Mouse (Mus musculus) neutrophil, adult 5-6 weeks (primary cell): ENCODE results near the gene Mgll. TPM values are rescaled to one million over a fixed set of nuclear protein-coding genes. Genes with fewer than 3 reads are reported as not detected.

Source experiments
- ATAC-seq: fragments of 151-379, 151-347 bp; 2 replicates; pipeline ENCODE4 v1.8.0; 2017; ENCODE audit warnings: mild to moderate bottlenecking, moderate TSS enrichment; ENCODE audit not compliant: insufficient number of reproducible peaks, poor library complexity, low FRiP score, severe bottlenecking; ENCODE audit errors: extremely low read depth
- total RNA-seq: library from RNA; stranded (forward); fragments of 200-1000 nt; gene quantifications from 2 replicates; pipeline ENCODE4 v1.2.3, GENCODE M21; 2017

Mgll gene
- total RNA-seq, 1 experiment from 2014 or later = 5.6 TPM

DNA sequence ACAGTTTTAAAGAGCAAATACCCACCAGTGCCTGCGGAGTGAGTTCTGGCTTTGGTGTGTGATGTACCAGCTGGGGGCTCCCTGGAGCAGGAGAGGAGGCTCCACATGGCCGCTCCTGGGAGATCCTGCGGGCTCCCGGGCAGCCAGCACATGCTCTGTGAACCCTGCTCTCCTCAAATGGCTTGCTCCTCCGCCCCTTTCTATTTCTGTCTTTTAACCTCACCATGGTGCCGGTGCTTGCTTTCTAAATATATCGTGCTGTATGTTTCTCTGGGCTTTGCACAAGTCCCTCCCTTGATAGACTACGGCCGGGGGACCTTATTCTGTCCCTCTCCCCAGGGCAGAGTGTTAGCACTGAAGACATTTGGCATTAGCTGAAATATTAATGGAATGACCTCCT lies 133.0 kb downstream of the Mgll start:
- no peak for ATAC-seq

DNA sequence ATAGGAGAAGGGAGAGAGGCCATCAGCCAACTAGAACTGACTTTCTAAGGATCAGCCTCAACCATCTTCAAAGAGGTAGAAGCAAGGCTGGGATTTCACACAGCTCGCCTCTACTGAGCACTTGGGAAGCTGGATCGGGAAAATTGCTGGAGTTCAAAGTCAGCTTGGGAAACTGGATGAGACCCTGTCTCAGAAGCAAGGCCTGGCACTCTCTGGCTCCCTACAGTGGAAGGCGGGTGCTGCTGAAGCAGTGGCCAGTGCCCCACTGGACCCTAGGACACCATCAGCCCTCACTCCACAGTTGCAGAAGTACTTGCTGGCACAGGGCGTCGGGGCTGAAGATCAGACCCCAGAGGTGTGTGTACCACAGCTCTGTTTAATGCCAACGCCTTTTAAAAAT lies 133.6 kb downstream of the Mgll start:
- ATAC-seq = no peak

DNA sequence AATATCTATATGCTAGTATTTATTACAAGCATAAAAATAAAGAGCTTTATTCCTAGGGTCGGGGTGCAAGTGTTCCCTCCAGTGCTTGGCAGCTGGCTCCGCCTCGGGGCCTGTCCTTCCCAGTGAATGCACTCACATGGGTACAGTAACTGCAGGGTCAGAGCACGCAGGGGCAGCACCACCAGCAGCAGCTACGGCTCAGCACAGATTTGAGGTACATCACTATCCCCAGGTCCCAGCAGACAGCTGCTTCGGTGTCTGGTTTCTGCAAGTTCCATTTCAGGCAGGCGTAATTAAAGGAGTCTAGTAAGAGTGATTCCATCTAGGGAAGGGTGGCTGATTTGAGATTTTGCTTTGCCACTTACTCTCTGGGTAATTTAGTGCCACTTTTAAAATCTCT lies 134.1 kb downstream of the Mgll start:
- no peak for ATAC-seq

DNA sequence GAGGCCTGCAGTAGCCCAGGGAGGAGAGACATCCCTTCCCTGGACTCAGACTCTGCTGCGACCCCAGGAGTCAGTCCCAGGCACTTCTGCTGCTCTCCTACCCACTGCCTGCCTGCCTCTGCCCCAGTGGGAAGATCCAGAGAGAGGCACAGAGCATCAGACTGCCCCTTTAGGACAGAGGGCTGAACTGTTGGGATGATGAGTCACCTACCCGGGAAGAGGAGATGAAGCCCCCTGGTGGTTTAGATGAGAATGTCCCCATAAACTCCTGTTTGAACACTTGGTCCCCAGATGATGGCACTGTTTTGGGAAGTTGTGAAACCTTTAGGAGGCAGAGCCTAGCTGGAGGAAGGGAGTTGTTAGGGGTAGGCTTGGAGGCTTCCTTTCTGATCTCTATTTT lies 136.7 kb downstream of the Mgll start:
- ATAC-seq = peak; percentile 14; the same call in 1 of the 2 replicates

DNA sequence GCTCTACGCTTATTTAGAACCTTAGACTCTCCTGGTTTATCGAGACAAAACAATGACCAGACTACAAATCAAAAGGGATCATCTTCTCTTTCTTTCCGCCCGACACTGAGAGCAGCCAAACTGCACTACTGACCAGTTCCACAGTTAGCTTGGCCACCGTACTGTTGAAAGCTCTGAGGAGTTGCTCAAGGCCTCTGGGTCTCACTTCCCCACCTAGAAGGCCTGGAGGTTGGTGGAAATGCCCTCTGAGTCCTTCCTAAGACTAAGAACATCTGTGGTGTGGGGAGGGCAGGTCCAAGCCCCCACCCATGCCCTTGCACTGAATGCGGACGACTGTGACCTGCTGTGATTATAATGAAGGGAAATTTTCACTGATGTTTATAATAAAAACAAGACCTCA lies 141.5 kb downstream of the Mgll start:
- no peak for ATAC-seq

DNA sequence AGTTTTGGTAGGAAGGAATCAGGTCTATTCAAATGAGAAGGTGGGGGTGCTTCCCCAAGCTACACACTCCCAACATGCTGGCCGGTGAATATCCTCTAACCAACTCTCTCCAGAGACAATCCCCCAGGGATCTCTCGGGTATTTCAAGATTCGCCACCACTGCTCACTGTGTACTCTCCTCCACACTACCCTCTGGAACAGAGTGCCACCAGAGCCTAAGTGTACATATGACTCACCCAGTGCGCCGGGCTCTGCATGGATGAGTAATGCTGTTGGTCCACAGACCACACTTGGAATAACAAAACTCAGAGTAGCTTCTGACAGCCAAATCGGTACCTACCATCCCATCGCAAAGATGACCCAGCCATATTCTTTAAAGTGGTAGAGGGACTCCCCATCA lies 145.2 kb downstream of the Mgll start:
- no peak for ATAC-seq

DNA sequence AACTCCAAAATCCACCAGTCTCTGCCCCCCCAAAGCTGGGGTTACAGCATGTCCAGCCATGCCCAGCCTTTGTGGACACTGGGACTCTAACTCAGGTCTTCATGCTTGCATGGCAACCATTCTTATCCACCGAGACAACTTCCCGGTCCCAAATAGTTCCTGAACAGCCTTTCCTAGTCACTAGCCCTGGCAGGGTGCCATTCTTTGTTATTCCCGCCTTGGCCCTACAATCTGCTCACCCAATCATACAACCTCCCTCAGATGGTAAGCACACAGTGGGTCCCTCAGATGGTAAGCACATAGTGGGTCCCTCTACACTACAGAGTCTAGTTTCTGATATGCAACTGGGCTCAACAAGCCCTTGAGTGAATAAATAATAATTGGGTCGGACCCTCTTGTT lies 146.4 kb downstream of the Mgll start:
- no peak for ATAC-seq

DNA sequence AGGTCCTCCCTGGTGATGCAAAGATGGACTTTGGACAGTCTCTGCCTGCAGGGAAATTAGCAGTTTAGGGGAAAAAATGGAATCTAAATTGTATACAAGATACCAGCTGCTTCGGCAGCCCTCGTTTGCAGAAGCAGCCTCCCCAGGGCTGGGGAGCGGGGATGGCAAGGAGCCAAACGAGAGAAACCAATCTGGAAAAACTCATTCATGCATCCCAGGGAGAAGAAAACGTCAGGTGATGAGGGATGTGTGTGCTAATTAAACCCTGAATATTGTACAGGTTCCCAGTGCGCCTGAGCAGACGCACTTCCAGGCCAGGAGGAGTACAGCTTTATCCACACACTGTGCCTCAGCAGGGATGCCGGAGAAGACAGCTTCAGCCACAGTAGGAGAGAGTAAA lies 147.3 kb downstream of the Mgll start:
- ATAC-seq = no peak

DNA sequence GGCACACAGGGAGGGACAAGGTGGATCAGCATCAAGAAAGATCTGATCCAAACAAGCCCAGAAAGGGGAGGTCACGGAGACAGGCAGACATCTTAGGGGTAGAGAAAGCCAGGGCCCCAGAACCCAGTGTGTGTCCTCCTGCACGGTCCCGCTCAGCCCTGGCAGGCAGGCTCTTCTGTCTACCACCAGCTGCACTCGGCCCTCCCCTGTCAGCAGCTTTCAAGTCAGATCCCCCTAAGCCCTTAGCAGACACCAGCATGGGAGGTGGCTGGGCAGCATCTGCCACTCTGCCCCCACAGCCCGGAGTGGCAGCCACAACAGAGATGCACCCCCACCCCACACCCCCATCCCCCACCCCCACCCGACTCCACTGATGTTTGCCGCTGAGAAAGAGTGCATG lies 148.6 kb downstream of the Mgll start:
- no peak for ATAC-seq

DNA sequence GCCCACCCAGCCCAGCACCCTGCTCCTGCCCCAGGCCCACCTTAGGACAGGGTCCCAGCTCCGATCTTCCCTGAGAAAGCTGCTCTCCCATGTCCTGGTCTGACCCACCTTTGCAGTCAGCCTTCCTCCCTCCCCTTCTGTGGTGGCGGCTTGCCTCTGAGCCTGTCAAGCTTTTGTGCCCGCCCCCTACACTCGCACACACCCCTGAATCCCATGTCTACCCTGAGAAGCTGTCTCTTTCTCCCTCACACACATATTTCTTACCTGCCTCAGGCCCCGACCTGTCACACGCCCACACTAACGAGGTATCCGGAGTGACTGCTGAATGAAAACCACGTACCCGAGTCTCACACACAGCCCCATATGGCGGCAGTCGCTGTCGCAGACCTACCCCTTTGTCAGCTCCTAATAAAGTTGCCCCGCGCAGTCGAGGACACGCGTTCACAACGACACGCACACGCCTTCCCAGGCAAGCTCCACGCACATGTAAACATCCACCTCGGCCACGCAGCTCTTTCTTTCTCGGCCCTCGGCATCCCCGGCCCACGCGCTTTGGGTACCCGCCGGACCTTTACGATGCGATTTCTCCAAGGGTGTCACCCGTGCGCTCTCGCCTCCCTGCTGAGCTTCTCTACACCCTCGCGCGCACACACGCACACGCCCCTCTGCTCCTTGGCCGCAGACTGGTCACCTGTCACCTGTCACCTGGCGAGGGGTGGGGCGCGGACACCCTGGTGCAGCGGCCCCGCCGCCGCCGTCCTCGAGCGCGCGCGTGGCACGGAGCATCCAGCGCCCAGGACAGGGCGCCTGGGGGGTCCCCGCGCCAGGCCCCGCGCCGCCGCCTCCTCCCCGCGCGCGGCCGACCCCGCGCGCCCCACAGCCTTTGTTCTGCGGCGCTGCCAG lies 150.0 kb downstream of the Mgll start:
- ATAC-seq = no peak

DNA sequence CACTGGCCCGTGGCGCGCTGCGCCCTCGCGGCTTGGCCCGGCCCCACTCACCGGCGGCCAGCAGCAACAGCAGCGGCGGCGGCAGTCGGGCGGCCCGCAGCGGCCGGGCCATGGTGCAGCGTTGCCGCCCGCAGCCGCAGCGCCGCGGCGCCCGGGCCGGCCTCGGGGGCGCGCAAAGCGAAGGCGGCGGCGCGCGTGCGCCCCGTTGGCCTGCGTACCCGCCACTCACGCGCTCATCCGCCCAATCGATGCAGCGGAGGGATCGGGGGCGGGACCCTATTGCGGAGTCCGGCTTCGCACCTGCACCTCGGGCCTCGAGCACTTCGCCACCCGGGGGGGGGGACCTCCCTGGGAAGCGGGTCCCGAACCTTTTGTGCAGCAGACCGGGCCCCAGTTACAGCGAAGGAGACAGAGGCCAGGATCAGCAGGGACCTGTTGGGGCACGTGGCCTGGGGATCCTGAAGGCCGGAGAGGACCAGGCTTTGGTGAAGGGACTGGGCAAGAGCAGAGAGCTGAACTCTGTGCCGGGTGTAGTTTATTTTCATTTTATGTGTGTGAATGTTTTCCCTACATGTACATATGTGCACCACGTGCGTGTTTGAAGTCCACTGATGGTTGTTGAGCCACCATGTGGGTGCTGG lies 150.8 kb downstream of the Mgll start, which contains the start of gene Podxl2:
TSS of gene Podxl2 (minus strand) at position 177 of the 641 bp plus-strand sequence.
- no peak for ATAC-seq

Other genes with a start within 250 kb of the Mgll start
- 94.5 and 102 TPM in 2 replicates for gene Sec61a1, start 205.5 kb upstream of the Mgll start, total RNA-seq
- gene Kbtbd12, start 86.5 kb upstream of the Mgll start, total RNA-seq = not detected in 2 replicates
- gene Abtb1, start 117.6 kb downstream of the Mgll start, total RNA-seq = 210 and 220 TPM in 2 replicates
- 0.58 TPM in 1 of 2 replicates, not detected in the other for gene Podxl2, start 150.6 kb downstream of the Mgll start, total RNA-seq
- gene Mcm2, start 174.4 kb downstream of the Mgll start, total RNA-seq = 17.7 and 21.2 TPM in 2 replicates
- gene Tpra1, start 177.8 kb downstream of the Mgll start, total RNA-seq = 37.7 and 41.0 TPM in 2 replicates